Mouse (Mus musculus) forebrain, embryonic 12.5 days (tissue): Measurements from ENCODE around the gene Cemip. TPM values are rescaled to one million over a fixed set of nuclear protein-coding genes. Genes with fewer than 3 reads are reported as not detected.

Experiments
- ATAC-seq: fragments of 200-750 bp; cut with Nextera tagmentation; 2 replicates; pipeline ENCODE4 v1.8.0; 2017; ENCODE audit warnings: moderate TSS enrichment; ENCODE audit not compliant: low FRiP score
- H3K27ac ChIP-seq: fragments of 300-500 bp; sonication (generic); 2 replicates; pipeline ENCODE4 v1.5.1; 2016; ENCODE audit warnings: mild to moderate bottlenecking
- H3K27me3 ChIP-seq: fragments of 300-500 bp; sonication (generic); 2 replicates; pipeline ENCODE4 v1.6.1; 2016; ENCODE audit warnings: mild to moderate bottlenecking
- H3K36me3 ChIP-seq: fragments of 300-500 bp; sonication (generic); replicated peaks from 2 replicates; pipeline ENCODE4 v1.6.1; 2016; ENCODE audit warnings: mild to moderate bottlenecking
- H3K4me1 ChIP-seq: fragments of 300-500 bp; sonication (generic); 2 replicates; pipeline ENCODE4 v1.6.1; 2016
- H3K4me2 ChIP-seq: fragments of 300-500 bp; sonication (generic); 2 replicates; pipeline ENCODE4 v1.6.1; 2016; ENCODE audit warnings: mild to moderate bottlenecking, moderate library complexity
- H3K4me3 ChIP-seq: fragments of 300-500 bp; sonication (generic); replicated peaks from 2 replicates; pipeline ENCODE4 v1.5.1; 2016; ENCODE audit warnings: mild to moderate bottlenecking
- H3K9ac ChIP-seq: fragments of 300-500 bp; sonication (generic); 2 replicates; pipeline ENCODE4 v1.6.1; 2016; ENCODE audit warnings: mild to moderate bottlenecking
- H3K9me3 ChIP-seq: fragments of 300-500 bp; sonication (generic); 2 replicates; pipeline ENCODE4 v1.6.1; 2016
- WGBS: fragments of 180-500 bp; shearing (Covaris S2); methylation state at CpG from one replicate; pipeline ENCODE4 v1.1.7; 2016; 5-methylcytosine and 5-hydroxymethylcytosine counted together
- polyA plus RNA-seq: library from polyadenylated mRNA; unstranded; fragments of >200 nt; fragmentation: Nextera tagmentation; extraction: Ambion mirVana; gene quantifications from 2 replicates; pipeline ENCODE4 v1.2.1, GENCODE M21; 2016

The Cemip gene
- polyA plus RNA-seq, 1 experiment from 2014 or later: 0.63 TPM

GRCm38 (mm10) chr7:84115385-84115784, 29.1 kb upstream of the Cemip start:
- H3K9ac ChIP-seq: no peak overlapping the region
- no peak overlapping the region for H3K27ac ChIP-seq
- H3K9me3 ChIP-seq: no peaks in the 10 kb centered on the region
- no peaks in the 10 kb centered on the region for H3K27me3 ChIP-seq
- H3K4me1 ChIP-seq: peaks cover 38% of the 10 kb centered on the region
- ATAC-seq: no peak
- H3K36me3 ChIP-seq: peaks cover 16% of the 10 kb centered on the region
- 82% methylated on average over 2 of the region's 2 CpGs for WGBS
- H3K4me3 ChIP-seq: no peak overlapping the region
- no peak overlapping the region for H3K4me2 ChIP-seq

GRCm38 (mm10) chr7:84114775-84115174, 28.5 kb upstream of the Cemip start:
- 89% methylated on average over 3 of the region's 3 CpGs for WGBS
- no peak overlapping the region for H3K9ac ChIP-seq
- no peaks in the 10 kb centered on the region for H3K27me3 ChIP-seq
- no peaks in the 10 kb centered on the region for H3K9me3 ChIP-seq
- no peak overlapping the region for H3K4me3 ChIP-seq
- no peak overlapping the region for H3K4me2 ChIP-seq
- H3K36me3 ChIP-seq: peaks cover 23% of the 10 kb centered on the region
- peaks cover 32% of the 10 kb centered on the region for H3K4me1 ChIP-seq
- ATAC-seq: no peak
- H3K27ac ChIP-seq: no peak overlapping the region

- H3K27me3 ChIP-seq: no peaks in the 10 kb centered on the region
- WGBS: 62% methylated on average over 8 of the region's 8 CpGs
- ATAC-seq: peak; percentile 79; the same call in 1 of the 2 replicates
- H3K27ac ChIP-seq: peak overlapping the region; percentile 37; the same call in 1 of the 2 replicates
- H3K4me1 ChIP-seq: peaks cover 23% of the 10 kb centered on the region
- no peaks in the 10 kb centered on the region for H3K9me3 ChIP-seq
- no peak overlapping the region for H3K9ac ChIP-seq
- no peak overlapping the region for H3K4me3 ChIP-seq
- peaks cover 33% of the 10 kb centered on the region for H3K36me3 ChIP-seq
- H3K4me2 ChIP-seq: no peak overlapping the region
Observed at GRCm38 (mm10) chr7:84113035-84113390, 26.7 kb upstream of the Cemip start.

- Histone ChIP-seq H3K9ac (no peak overlapping the region), H3K4me3 (no peak overlapping the region), H3K9me3 (no peaks in the 10 kb centered on the region), H3K4me2 (no peak overlapping the region), H3K27me3 (no peaks in the 10 kb centered on the region), H3K4me1 (peaks cover 23% of the 10 kb centered on the region), H3K36me3 (peaks cover 33% of the 10 kb centered on the region), H3K27ac (peak overlapping the region; percentile 37; the same call in 1 of the 2 replicates)
- WGBS: 71% methylated on average over 6 of the region's 6 CpGs
- peak; percentile 70; the same call in 1 of the 2 replicates for ATAC-seq
Observed at GRCm38 (mm10) chr7:84112351-84113034, 26.2 kb upstream of the Cemip start.

GRCm38 (mm10) chr7:84111716-84112350, 25.5 kb upstream of the Cemip start:
- no peaks in the 10 kb centered on the region for H3K9me3 ChIP-seq
- no peak overlapping the region for H3K4me3 ChIP-seq
- H3K9ac ChIP-seq: no peak overlapping the region
- peaks cover 23% of the 10 kb centered on the region for H3K4me1 ChIP-seq
- no peak for ATAC-seq
- no peaks in the 10 kb centered on the region for H3K27me3 ChIP-seq
- H3K4me2 ChIP-seq: no peak overlapping the region
- H3K36me3 ChIP-seq: peaks cover 36% of the 10 kb centered on the region
- whole genome bisulfite sequencing: 85% methylated on average over 10 of the region's 10 CpGs
- H3K27ac ChIP-seq: 0 out of 2 replicates have a peak overlapping the region, but pooled peaks have one; percentile 37

GRCm38 (mm10) chr7:84106942-84107341, 20.6 kb upstream of the Cemip start:
- Histone ChIP-seq H3K4me2 (no peak overlapping the region), H3K9ac (no peak overlapping the region), H3K4me1 (peaks cover 3% of the 10 kb centered on the region), H3K36me3 (peaks cover 23% of the 10 kb centered on the region), H3K27me3 (no peaks in the 10 kb centered on the region), H3K4me3 (no peak overlapping the region), H3K27ac (no peak overlapping the region), H3K9me3 (no peaks in the 10 kb centered on the region)
- ATAC-seq: no peak
- WGBS: 94% methylated on average over 1 of the region's 1 CpGs

GRCm38 (mm10) chr7:84102589-84102988, 16.3 kb upstream of the Cemip start:
- no peaks in the 10 kb centered on the region for H3K27me3 ChIP-seq
- H3K36me3 ChIP-seq: 0 out of 2 replicates have a peak, but pooled peaks cover 3% of the 10 kb centered on the region
- no peak overlapping the region for H3K4me2 ChIP-seq
- WGBS: 95% methylated on average over 1 of the region's 1 CpGs
- H3K9me3 ChIP-seq: no peaks in the 10 kb centered on the region
- no peak overlapping the region for H3K9ac ChIP-seq
- no peak overlapping the region for H3K4me3 ChIP-seq
- H3K27ac ChIP-seq: no peak overlapping the region
- ATAC-seq: no peak
- no peaks in the 10 kb centered on the region for H3K4me1 ChIP-seq

GRCm38 (mm10) chr7:84100672-84101071, 14.4 kb upstream of the Cemip start:
- no peak overlapping the region for H3K4me3 ChIP-seq
- 90% methylated on average over 3 of the region's 3 CpGs for WGBS

GRCm38 (mm10) chr7:84098098-84098497, 11.8 kb upstream of the Cemip start:
- no peak overlapping the region for H3K9ac ChIP-seq
- no peaks in the 10 kb centered on the region for H3K4me1 ChIP-seq
- 95% methylated on average over 1 of the region's 1 CpGs for WGBS
- no peaks in the 10 kb centered on the region for H3K9me3 ChIP-seq
- no peak overlapping the region for H3K27ac ChIP-seq
- H3K4me3 ChIP-seq: no peak overlapping the region
- no peak for ATAC-seq
- no peaks in the 10 kb centered on the region for H3K36me3 ChIP-seq
- H3K4me2 ChIP-seq: no peak overlapping the region
- no peaks in the 10 kb centered on the region for H3K27me3 ChIP-seq

More at GRCm38 (mm10) chr7:84100672-84101071, 14.4 kb upstream of the Cemip start:
- H3K9ac ChIP-seq: no peak overlapping the region
- no peaks in the 10 kb centered on the region for H3K9me3 ChIP-seq
- no peaks in the 10 kb centered on the region for H3K36me3 ChIP-seq
- no peak for ATAC-seq
- no peaks in the 10 kb centered on the region for H3K4me1 ChIP-seq
- no peak overlapping the region for H3K27ac ChIP-seq
- H3K4me2 ChIP-seq: no peak overlapping the region
- H3K27me3 ChIP-seq: no peaks in the 10 kb centered on the region

- no peaks in the 10 kb centered on the region for H3K4me1 ChIP-seq
- no peaks in the 10 kb centered on the region for H3K27me3 ChIP-seq
- H3K27ac ChIP-seq: no peak overlapping the region
- no peak overlapping the region for H3K4me3 ChIP-seq
- H3K4me2 ChIP-seq: no peak overlapping the region
- WGBS: 85% methylated on average over 6 of the region's 6 CpGs
- no peak for ATAC-seq
- H3K36me3 ChIP-seq: no peaks in the 10 kb centered on the region
- no peak overlapping the region for H3K9ac ChIP-seq
- no peaks in the 10 kb centered on the region for H3K9me3 ChIP-seq
Observed at GRCm38 (mm10) chr7:84096501-84096900, 10.2 kb upstream of the Cemip start.

GRCm38 (mm10) chr7:84090793-84091192, 4.5 kb upstream of the Cemip start:
- peaks cover 24% of the 10 kb centered on the region for H3K27me3 ChIP-seq
- H3K9ac ChIP-seq: no peak overlapping the region
- H3K4me2 ChIP-seq: no peak overlapping the region
- peaks cover 4% of the 10 kb centered on the region for H3K4me1 ChIP-seq
- no peak overlapping the region for H3K27ac ChIP-seq
- no peaks in the 10 kb centered on the region for H3K9me3 ChIP-seq
- H3K36me3 ChIP-seq: no peaks in the 10 kb centered on the region
- H3K4me3 ChIP-seq: no peak overlapping the region
- 83% methylated on average over 4 of the region's 4 CpGs for WGBS
- no peak for ATAC-seq

GRCm38 (mm10) chr7:84089777-84090176, 3.5 kb upstream of the Cemip start:
- ATAC-seq: no peak
- no peak overlapping the region for H3K4me2 ChIP-seq
- WGBS: 32% methylated on average over 1 of the region's 1 CpGs

GRCm38 (mm10) chr7:84088971-84089370, 2.7 kb upstream of the Cemip start:
- Histone ChIP-seq H3K27me3 (peaks cover 40% of the 10 kb centered on the region), H3K4me2 (no peak overlapping the region)
- WGBS: 15% methylated on average over 4 of the region's 4 CpGs

More at GRCm38 (mm10) chr7:84089777-84090176, 3.5 kb upstream of the Cemip start:
- no peaks in the 10 kb centered on the region for H3K36me3 ChIP-seq
- H3K4me3 ChIP-seq: no peak overlapping the region
- no peaks in the 10 kb centered on the region for H3K9me3 ChIP-seq
- H3K4me1 ChIP-seq: peaks cover 14% of the 10 kb centered on the region
- peaks cover 34% of the 10 kb centered on the region for H3K27me3 ChIP-seq
- H3K9ac ChIP-seq: no peak overlapping the region
- no peak overlapping the region for H3K27ac ChIP-seq

More at GRCm38 (mm10) chr7:84088971-84089370, 2.7 kb upstream of the Cemip start:
- H3K4me3 ChIP-seq: no peak overlapping the region
- H3K9ac ChIP-seq: no peak overlapping the region
- ATAC-seq: no peak
- no peaks in the 10 kb centered on the region for H3K36me3 ChIP-seq
- no peak overlapping the region for H3K27ac ChIP-seq
- H3K4me1 ChIP-seq: peaks cover 14% of the 10 kb centered on the region
- no peaks in the 10 kb centered on the region for H3K9me3 ChIP-seq
